Mouse (Mus musculus) liver (tissue): ENCODE results near the gene Olfm3.

ENCODE experiments used
- DNase-seq: peaks from one replicate; pipeline ENCODE4 v3.0.0-alpha.2; 2020; ENCODE audit warnings: mixed read lengths

Gene Olfm3

DNA sequence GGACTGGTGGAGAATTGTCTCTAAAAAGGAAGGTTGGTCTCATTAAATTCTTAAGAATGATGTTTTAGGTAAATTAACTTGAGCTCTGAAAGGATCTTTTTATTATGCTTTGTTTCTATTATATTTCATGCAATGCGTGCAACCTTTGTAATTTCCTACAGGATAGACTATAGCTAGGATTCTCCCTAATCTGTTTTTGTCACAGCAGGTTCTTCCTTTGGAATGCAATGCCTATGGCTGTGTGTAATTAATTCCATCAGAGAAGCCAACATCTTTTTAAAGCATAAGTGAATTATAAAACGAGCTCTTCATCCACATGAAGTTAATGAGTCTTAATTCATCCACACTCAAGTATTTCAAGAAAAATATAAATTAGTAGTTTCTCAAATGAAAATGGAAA, 177.5 kb downstream of the Olfm3 start:
- no peak for DNase-seq

GRCm38 (mm10) chr3:115082947-115083346, 179.1 kb downstream of the Olfm3 start:
- DNase-seq: no peak

GRCm38 (mm10) chr3:115088281-115088680, 184.4 kb downstream of the Olfm3 start:
- DNase-seq: no peak

DNA sequence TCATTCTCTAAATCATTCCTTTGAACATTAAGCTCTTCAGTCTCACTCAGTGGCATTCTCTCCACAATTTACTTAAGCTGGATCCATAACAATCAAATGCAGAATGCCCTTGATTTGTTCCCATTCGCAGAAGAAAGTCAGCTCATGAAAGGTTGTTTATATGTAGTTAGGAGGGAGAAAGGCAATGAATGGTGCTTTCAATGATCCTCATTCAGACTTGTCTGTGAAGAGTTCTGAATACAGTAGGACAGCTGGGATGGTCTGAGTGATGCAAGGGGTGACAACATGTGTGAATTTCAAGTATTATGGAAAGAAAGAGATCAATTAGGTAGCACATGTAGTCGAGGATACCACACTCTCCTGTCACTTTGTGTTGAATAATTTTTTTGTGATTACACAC, 186.8 kb downstream of the Olfm3 start:
- DNase-seq: no peak

GRCm38 (mm10) chr3:115095496-115095895, 191.6 kb downstream of the Olfm3 start:
- DNase-seq: no peak

- DNase-seq: no peak
Observed at GRCm38 (mm10) chr3:115099590-115099989, 195.7 kb downstream of the Olfm3 start.

DNA sequence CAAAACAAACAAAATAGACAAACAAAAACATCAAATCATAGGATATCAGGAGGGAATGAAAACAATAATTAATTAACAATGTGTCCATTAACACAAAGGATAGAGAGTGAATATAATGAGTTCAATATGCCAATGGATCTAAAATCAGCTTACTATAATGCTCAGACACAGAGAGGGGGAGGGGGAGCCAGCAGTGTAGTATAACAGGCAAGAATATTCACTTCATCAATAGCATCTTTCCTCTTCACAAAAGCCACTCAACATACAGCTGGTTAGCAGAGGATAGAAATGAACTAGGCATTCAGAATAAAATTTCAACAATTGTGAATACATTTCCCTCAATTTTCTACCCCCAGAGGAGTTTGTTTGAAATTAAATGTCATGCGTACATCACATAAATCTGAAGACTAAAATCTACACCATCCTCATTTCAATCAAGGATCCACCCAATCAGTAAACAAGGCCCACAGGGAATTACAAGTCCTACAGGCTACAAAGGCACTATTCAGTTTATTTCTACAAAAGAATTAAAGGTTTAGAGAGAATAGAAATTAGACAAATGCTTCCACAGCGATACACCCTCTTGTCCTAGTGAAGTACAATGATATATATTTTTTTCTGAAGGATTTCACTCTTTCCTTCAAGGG, 200.4 kb downstream of the Olfm3 start:
- no peak for DNase-seq

- DNase-seq: no peak
Observed at GRCm38 (mm10) chr3:115104802-115105493, 201.1 kb downstream of the Olfm3 start.

DNA sequence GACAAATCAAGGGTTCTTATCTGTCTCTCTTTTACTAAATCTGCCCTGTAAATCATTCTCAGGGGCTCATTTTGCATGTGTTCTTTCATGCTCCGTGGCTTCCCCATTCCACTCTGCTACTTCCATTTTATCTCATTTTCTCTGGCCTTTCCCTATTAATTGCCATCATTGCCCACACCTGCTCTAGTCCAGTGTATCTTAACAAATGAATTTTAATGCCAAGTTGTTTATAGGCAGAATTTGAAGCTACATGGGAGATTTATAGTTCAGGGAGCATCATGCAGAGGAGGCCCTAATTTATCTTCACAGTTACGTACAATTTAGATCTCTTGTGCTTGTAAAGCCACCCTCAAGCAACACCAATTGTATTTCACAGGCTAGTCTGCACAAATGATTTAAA, 241.8 kb downstream of the Olfm3 start:
- no peak for DNase-seq

DNA sequence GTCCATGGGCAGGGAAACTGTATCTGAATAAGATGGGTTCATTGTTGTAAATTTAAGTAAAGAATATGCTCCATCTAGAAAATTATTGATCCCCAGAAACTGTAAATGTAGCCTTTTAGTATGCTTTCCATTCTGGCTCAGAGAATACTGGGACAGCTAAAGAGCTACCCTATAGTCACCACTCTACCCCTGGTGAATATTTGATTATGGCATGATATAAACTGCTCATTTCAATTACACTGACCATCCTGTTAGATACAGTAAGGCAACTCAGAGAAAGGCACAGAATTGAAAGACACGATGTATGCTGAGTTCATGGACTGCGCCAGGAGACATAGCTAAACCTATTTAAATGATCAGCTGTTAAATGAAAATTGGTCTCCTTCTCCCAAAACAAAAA, 242.4 kb downstream of the Olfm3 start:
- no peak for DNase-seq

DNA sequence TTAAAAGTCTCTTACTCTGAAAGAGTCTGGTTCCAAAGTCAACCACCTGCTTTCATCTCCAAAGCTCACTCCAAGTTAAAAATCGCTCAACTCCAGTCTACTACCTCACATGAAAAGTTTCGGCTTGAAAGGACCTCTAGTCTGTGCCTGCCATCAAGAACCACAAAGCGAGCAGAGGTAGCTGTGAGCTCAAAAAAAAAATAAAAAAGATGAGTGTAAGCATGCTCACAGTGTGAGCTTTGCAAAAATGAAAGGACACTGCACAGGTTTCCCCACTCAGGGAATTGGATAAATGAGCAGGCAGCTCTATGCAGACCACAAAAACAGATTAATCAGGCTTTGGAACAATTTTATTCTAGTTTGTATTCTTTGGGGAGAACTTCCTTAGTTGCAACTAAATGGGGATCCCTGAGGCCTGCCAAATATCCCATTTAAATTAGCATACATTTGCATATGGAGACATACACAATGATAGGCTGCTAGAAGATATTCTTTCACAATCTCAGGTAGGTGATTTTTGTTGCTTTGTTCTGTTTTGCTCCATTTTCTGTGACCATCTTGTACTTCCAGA, 255.1 kb downstream of the Olfm3 start:
- DNase-seq: no peak

GRCm38 (mm10) chr3:115174625-115175024, 270.7 kb downstream of the Olfm3 start:
- DNase-seq: no peak
